Mouse (Mus musculus): Measurements from ENCODE around the gene Tldc1. TPM values are rescaled to one million over a fixed set of nuclear protein-coding genes. Genes with fewer than 3 reads are reported as not detected.

Tldc1 gene
- 2.2 to 8.0 TPM (median 3.8 TPM) in 3 replicates for total RNA-seq (2017)

GRCm38 (mm10) chr8:119778263-119778662 lies at the start of gene Tldc1:
Gene Tldc1, minus strand, starts transcription at chr8:119778416.
- ATAC-seq (replicated peaks; ENCODE audit: insufficient number of reproducible peaks, low FRiP score, low TSS enrichment, poor library complexity, severe bottlenecking) = peak; percentile 90

- ATAC-seq (replicated peaks; ENCODE audit: insufficient number of reproducible peaks, low FRiP score, low TSS enrichment, poor library complexity, severe bottlenecking) = peak; percentile 36; the same call in 1 of the 2 replicates
These were observed 49.5 kb upstream of the Tldc1 start for GRCm38 (mm10) chr8:119827721-119828153.

DNA sequence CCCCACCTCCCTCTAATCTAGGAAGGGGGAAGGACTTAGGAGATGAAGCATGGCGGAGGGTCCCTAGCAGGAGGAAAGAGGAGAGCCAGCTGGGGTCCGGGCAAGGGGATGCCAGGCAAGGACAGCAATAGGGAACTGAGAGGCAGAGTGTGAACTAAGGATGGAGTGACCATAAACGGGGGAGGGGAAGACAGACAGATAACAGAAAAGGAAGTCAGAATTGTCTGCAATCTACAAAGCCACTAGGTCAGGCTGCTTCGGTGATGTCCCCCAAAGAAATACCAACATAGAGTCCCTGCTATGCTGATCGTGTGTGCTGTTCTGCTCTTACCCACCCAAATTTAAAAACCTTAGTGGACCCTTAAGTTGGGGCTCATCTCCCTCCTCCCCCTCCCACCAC lies 48.8 kb upstream of the Tldc1 start:
- ATAC-seq (replicated peaks; ENCODE audit: insufficient number of reproducible peaks, low FRiP score, low TSS enrichment, poor library complexity, severe bottlenecking) = no peak

DNA sequence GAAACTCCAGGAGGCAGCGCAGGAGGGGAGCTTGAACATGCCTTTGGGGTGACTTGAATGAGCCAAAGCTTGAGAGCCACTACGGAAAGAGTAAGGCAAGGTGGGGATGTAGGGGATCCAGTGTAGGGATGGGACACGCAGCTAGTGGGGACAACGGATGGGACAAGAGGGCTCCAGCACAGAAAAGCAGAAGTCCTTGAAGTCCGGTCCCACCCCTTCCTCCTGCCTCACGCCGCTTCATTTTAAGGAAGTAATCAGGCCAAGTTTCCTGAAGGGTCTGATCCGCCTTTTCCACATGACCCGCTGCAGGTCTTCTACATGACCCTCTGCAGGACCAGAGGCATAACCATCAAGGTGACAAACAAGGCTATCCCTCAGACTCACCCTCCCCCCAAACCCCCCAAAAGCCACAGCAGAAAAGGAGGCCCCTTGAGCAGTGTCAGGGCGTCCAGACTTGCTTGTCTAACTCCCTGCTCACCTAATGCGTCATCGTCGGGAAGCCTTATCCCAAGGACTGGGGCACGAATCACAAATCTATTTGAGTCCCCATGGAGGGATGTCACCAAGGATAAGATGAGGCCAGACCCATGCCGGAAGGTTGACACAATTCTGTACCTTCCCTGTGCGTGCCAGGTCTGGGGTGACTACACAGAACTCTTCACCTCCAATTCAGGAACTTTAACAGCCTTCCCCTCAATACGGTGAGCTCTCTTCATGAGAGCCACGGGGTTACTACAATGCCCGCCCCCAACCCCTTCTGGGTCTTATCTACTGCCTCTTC lies 47.9 kb upstream of the Tldc1 start:
- ATAC-seq (replicated peaks; ENCODE audit: insufficient number of reproducible peaks, low FRiP score, low TSS enrichment, poor library complexity, severe bottlenecking) = peak; percentile 62

DNA sequence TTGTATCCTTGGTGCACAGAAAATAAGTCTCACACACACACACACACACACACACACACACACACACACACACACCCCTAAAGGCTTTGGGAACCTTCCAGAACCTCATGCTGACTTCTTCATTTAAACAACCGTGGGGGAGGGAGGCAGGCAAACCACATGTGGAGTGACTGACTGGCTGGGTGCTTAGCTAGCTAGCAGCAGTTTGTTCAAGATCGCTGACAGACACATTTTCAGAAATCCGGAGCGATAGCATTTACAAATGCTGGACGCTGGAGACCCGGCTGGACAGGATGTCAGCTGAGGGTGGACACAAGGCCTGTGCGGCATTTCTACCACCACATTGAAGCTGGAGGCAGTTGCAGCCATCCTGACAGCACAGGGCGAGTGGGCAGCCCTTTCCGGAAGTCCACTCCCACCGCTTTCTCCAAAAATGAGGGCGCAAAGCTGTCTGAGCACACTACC lies 46.6 kb upstream of the Tldc1 start:
- peak; percentile 18; the same call in 1 of the 2 replicates for ATAC-seq (replicated peaks; ENCODE audit: insufficient number of reproducible peaks, low FRiP score, low TSS enrichment, poor library complexity, severe bottlenecking)

DNA sequence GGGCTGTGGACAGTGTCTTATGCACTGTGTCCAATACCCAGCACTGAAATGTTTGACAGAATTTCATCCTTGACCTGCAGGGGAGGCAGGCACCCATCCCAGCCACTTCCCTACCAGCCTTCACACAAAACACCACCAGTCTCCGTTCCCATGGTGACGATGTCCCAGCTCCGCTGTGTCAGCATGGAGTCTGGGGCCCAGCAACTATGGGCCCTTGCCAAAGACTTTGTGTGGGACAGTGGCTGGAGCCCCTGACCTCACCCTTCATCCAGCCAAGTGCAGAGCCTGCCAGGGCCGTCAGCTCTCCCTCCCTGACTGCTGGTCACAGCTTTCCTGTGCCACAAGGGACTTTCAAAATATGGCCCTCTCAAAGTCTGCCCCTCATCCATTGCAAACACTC lies 45.9 kb upstream of the Tldc1 start:
- ATAC-seq (replicated peaks; ENCODE audit: insufficient number of reproducible peaks, low FRiP score, low TSS enrichment, poor library complexity, severe bottlenecking) = no peak

GRCm38 (mm10) chr8:119823278-119823677 lies 45.1 kb upstream of the Tldc1 start:
- ATAC-seq (replicated peaks; ENCODE audit: insufficient number of reproducible peaks, low FRiP score, low TSS enrichment, poor library complexity, severe bottlenecking) = no peak

DNA sequence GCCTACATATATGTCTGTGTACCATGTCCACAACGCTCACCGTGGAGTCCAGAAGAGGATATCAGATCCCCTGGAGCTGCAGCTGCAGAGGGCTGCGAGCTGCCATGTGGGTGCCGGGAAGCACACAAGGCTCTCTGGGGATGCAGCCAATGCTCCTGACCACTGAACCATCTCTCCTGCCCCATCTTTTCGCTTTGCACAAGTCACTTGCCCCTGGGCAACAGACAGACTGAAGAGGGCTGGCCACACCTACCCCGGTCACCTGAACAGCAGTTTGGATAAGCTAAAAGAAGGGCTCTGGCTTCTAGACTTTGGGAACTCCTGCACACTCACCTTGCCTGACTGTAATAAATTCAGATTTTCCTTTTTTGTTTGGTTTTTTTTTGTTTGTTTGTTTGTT lies 43.5 kb upstream of the Tldc1 start:
- ATAC-seq (replicated peaks; ENCODE audit: insufficient number of reproducible peaks, low FRiP score, low TSS enrichment, poor library complexity, severe bottlenecking) = no peak

DNA sequence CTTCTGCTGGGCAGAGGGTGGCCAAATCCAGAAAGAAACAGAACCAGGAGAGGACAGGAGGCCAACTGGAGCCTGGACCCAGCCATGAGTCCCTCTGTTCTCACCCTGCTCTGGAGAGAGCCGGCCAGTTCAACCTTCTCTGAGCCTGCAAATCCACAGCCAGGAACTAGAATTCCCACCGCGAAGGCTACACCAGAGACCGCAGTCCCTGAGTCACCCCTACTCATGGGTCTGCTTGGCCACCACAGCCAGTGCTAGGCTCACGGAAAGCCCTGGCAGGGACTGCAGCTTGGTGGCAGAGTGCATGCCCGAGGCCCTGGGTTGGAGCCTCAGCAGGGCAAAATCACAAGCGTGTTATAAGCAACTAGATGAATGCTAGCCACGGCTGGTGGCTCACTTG lies 41.8 kb upstream of the Tldc1 start:
- no peak for ATAC-seq (replicated peaks; ENCODE audit: insufficient number of reproducible peaks, low FRiP score, low TSS enrichment, poor library complexity, severe bottlenecking)

DNA sequence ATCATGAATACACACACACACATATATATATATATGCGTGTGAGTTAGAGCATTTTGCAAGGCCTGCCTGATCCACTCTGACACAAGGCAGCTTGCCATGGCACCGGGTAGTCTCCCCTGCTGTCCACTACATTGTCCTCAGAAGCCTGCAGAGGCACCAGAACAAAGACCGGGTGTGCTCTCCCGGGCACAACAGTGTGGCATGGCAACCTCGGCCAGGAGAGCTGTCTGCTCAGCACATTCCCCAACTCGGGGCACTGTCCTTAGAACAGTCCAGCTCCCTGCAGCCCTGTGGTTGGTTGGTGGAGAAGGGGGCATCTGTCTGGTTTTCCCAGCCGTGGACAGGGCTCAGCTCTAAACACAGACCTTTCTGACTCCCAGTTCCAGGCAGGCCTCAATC lies 41.1 kb upstream of the Tldc1 start:
- ATAC-seq (replicated peaks; ENCODE audit: insufficient number of reproducible peaks, low FRiP score, low TSS enrichment, poor library complexity, severe bottlenecking) = no peak

GRCm38 (mm10) chr8:119817446-119817845 lies 39.2 kb upstream of the Tldc1 start:
- no peak for ATAC-seq (replicated peaks; ENCODE audit: insufficient number of reproducible peaks, low FRiP score, low TSS enrichment, poor library complexity, severe bottlenecking)

DNA sequence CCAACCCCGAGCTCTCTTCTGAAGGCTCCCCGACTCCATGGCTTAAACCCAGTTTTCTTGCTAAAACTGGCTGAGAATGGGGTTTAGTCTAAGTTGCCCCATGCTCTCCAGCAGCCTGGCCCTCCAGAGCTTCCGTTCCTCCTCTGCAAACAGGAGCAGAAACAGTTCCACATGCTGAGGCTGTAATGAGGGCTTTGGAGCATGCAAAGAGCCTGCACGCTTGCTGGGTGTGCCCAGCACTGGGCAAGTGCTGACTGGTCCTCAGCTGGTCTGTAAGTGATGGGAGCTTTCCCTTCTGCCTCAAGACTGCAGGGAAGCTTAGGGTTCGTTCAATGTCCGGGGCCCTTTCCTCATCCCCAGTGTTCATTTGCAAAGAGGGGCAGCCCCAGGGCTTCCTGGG lies 38.0 kb upstream of the Tldc1 start:
- no peak for ATAC-seq (replicated peaks; ENCODE audit: insufficient number of reproducible peaks, low FRiP score, low TSS enrichment, poor library complexity, severe bottlenecking)

DNA sequence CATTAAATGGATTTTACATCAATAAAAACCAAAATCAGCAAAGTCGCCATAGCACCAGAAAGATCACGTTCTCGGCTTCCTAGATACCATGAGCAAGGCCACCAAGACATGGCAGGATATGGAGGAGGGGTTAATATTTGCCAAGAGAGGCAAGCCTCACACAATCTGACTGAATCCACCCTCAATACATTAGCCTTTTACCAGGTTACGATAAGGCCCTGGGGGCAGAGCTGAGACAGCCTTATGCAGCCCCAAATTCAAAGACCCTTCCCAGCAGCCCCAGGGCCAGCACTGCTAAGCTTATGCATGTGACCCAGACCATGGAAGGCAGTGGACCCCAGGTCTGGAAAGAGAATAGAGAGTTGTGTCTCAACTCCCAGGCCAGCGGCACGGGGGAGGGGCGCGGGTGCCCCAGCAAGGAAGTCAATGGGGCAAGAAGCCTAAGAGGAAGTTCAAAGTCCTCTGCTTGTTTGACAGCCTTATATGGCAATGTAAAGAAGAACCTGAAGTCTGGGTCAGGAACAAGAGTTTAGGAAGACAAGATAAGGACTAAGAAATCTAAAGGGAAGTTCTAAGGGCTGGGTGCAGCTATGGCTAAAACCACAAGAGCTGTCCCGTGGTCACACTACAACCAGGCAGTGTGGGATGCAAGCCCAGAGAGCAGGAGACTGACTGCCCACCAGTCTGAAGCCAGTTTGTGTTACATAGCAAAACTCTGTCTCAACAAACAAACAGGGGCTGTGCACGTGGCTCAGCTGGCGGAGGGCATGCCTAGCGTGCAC lies 34.6 kb upstream of the Tldc1 start:
- ATAC-seq (replicated peaks; ENCODE audit: insufficient number of reproducible peaks, low FRiP score, low TSS enrichment, poor library complexity, severe bottlenecking) = peak; percentile 74

GRCm38 (mm10) chr8:119811925-119812324 lies 33.7 kb upstream of the Tldc1 start:
- ATAC-seq (replicated peaks; ENCODE audit: insufficient number of reproducible peaks, low FRiP score, low TSS enrichment, poor library complexity, severe bottlenecking) = peak; percentile 67

DNA sequence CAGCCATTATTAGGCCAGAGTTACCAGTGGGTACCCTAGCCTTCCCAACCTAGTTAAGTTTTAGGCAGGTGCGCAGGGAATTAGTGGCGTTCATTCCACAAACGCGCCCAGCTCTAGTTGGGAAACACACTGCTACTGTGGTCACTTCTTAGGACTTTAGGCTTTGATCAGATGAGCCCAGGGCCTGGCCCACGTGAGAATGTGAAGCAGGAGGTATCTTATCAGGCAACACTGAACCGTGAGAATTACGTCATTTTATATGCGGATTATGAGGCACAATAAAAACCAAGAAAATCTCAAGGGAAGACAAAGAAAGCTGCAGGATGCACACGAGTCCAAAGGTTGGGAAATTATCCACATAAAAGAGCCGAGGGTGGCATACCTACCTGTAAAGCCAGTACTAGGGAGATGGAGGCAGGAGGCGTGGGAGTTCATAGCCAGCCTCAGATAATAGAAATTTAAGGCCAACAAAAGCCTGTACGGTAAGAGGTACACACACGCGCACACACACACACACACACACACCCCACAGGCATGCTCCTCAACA lies 32.8 kb upstream of the Tldc1 start:
- ATAC-seq (replicated peaks; ENCODE audit: insufficient number of reproducible peaks, low FRiP score, low TSS enrichment, poor library complexity, severe bottlenecking) = no peak

DNA sequence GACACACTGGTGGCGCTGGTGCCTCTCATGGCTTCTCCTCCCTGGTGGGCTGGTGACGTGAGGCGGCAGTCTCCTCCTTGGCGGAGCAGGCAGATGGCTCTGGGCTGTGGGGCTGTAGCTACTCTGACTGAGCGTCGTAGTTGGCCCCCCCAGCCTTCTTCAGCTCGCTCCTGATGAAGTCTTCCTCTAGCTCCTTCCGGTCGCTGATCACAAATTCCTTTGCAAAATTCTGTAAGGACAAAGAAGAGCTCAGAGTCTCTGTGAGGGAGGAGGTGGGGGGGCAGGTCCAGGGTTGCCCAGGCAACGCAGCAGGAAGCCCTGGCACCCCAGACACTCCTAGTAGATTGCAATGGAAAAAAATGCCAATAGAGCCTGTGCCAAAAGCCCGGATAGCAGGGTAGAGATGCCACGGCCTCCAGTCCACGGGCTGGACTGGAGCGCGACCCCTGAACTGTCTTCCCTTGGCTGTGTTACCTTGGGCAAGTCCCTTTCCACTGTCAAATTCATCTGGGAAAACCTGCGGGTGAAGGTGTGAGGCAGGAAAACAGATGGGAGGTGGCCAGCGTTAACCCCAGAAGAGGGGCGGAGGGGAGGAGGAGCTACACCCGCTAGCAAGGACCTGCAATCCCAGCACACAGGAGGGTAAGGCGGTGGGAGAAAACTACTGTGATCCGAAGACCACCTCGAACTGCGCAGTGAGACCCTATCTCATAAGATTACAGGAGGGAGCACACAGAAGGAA lies 32.1 kb upstream of the Tldc1 start:
- ATAC-seq (replicated peaks; ENCODE audit: insufficient number of reproducible peaks, low FRiP score, low TSS enrichment, poor library complexity, severe bottlenecking) = no peak

DNA sequence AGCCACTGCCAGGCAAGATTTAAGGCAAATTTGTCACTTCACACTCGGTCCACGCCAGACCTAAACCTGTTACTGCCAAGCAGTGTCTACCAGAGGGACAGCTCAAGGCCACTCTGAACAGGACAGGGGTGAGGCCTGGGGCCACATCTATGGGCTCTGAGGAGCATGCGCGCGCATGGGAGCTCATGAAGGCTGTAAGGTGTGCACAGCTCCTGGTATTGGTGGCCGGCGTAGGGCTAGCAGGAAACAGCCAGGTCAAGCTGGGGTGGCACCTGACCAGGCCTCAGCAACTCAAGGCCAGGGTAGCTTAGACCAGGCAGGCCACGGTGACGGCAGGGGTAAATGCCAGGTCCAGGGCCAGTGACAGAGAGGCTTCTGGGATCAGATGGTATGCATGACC lies 31.4 kb upstream of the Tldc1 start:
- no peak for ATAC-seq (replicated peaks; ENCODE audit: insufficient number of reproducible peaks, low FRiP score, low TSS enrichment, poor library complexity, severe bottlenecking)

DNA sequence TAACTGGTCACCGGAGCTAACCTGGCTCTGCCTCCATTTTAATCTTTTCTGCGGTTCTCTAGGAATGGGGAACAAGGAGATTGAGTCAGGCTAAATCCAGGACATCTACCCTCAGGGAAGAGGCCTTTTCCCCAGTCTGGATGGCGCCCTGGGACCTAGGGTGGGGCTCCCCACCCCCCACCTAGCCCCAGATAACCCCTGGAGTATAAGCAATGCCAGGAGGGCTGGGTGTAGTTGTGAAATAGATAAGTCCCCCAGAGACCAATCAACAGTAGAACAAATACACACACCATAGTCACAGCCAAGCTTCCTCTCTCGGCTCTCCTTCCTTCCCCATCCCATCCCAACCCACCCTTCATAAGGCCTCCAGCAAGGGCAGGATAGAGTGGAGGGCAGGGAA lies 29.5 kb upstream of the Tldc1 start:
- no peak for ATAC-seq (replicated peaks; ENCODE audit: insufficient number of reproducible peaks, low FRiP score, low TSS enrichment, poor library complexity, severe bottlenecking)

Measured in monocyte, adult 5-6 weeks (primary cell).